Mouse (Mus musculus): ENCODE results near the gene Ap5z1. TPM values are rescaled to one million over a fixed set of nuclear protein-coding genes. Genes with fewer than 3 reads are reported as not detected.
A peak's percentile ranks its signal among the peaks of the same experiment; 100 is the strongest.

Gene Ap5z1
- polyA plus RNA-seq, 1 experiment from 2014 or later, result 30.6 TPM

GRCm38 (mm10) chr5:142462641-142462948 is 1.1 kb upstream of the Ap5z1 start:
- no peak for ATAC-seq
- POLR2A ChIA-PET, result interaction anchor here (1.2 to 1.8 kb wide), 2 partner anchors 11 to 60 kb away, joined by 3 to 6 read pairs; no protein-coding TSS in a partner anchor
- TF ChIP-seq CTCF (IDR thresholded peaks at IDR 0.05), result no peak
- in situ Hi-C loops (cut with MboI; ENCODE audit: low pct_unique_long_range_greater_than_20kb), result no loop called here
- H3K27me3 ChIP-seq, result no peaks in the 10 kb centered on the region
- CTCF ChIA-PET, result interaction anchor here (3.2 kb wide), 1 partner anchor 15 kb away, joined by 16 read pairs; no protein-coding TSS in a partner anchor
- no peak for DNase-seq (ENCODE audit: low read depth, low spot score)

- ChIA-PET CTCF (interaction anchor here (3.2 kb wide), 1 partner anchor 16 kb away, joined by 16 read pairs; no protein-coding TSS in a partner anchor), POLR2A (interaction anchor here (1.8 kb wide), 1 partner anchor 61 kb away, joined by 6 read pairs; no protein-coding TSS in a partner anchor)
- TF ChIP-seq CTCF (IDR thresholded peaks at IDR 0.05), result no peak
- in situ Hi-C loops (cut with MboI; ENCODE audit: low pct_unique_long_range_greater_than_20kb), result no loop called here
- ATAC-seq (no peak), DNase-seq (ENCODE audit: low read depth, low spot score) (no peak)
- H3K27me3 ChIP-seq, result no peaks in the 10 kb centered on the region
These were observed 733 bp upstream of the Ap5z1 start for GRCm38 (mm10) chr5:142463011-142463410.

GRCm38 (mm10) chr5:142468375-142468774 is 4.6 kb downstream of the Ap5z1 start:
- POLR2A ChIA-PET, result no interaction called here

DNA sequence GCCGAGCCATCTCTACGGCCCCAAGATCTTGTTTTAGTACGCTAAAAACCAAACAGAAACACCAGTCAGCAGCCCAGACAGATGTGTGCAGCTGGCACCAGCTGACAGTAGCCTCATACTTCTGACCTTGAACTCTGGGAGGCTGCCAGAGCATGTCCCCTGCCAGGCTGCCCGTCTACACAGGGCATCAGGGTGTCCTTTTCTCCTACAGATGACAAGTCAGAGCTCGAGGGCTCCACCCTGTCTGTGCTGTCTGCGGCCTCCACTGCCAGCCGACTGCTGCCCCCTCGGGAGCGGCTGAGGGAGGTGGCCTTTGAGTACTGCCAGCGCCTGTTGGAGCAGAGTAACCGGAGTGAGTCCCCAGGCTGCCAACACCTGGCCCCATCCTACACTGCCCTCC is 6.1 kb downstream of the Ap5z1 start:
- ATAC-seq (no peak), DNase-seq (ENCODE audit: low read depth, low spot score) (no peak)
- in situ Hi-C loops (cut with MboI; ENCODE audit: low pct_unique_long_range_greater_than_20kb), result no loop called here
- no peaks in the 10 kb centered on the region for H3K27me3 ChIP-seq
- no peak for TF ChIP-seq CTCF (IDR thresholded peaks at IDR 0.05)
- POLR2A ChIA-PET, result no interaction called here
- CTCF ChIA-PET, result interaction anchor here (2.0 kb wide), 1 partner anchor 9 kb away, joined by 8 read pairs; no protein-coding TSS in a partner anchor

More at GRCm38 (mm10) chr5:142468375-142468774, 4.6 kb downstream of the Ap5z1 start:
- CTCF ChIA-PET, result interaction anchor here (2.0 kb wide), 1 partner anchor 10 kb away, joined by 8 read pairs; no protein-coding TSS in a partner anchor
- TF ChIP-seq CTCF (IDR thresholded peaks at IDR 0.05), result no peak
- no peak for ATAC-seq
- DNase-seq (ENCODE audit: low read depth, low spot score), result no peak
- in situ Hi-C loops (cut with MboI; ENCODE audit: low pct_unique_long_range_greater_than_20kb), result no loop called here
- no peaks in the 10 kb centered on the region for H3K27me3 ChIP-seq

DNA sequence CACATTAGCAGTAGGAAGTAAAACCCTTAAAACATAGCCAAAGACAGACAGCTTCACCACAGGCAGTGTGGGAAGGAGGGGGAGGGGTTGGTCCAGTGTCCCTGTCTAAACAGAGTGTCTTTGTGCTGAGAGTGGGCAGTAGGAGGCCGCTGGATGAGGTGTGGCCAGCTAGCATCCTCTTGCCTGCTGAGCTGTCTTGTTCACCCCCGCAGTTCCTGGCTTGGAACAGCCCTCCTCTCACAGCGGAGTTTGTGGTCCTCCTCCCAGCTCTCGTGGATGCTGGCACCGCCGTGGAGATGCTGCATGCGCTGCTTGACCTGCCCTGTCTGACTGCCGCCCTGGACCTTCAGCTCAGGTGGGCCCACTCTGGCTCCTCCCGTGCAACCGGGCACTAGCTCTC is 10.0 kb downstream of the Ap5z1 start:
- TF ChIP-seq CTCF (IDR thresholded peaks at IDR 0.05), result no peak
- H3K27me3 ChIP-seq, result no peaks in the 10 kb centered on the region
- ATAC-seq (no peak), DNase-seq (ENCODE audit: low read depth, low spot score) (no peak)
- POLR2A ChIA-PET, result no interaction called here
- CTCF ChIA-PET, result interaction anchor here (1.4 kb wide), 1 partner anchor 9 kb away, joined by 3 read pairs; no protein-coding TSS in a partner anchor
- in situ Hi-C loops (cut with MboI; ENCODE audit: low pct_unique_long_range_greater_than_20kb), result no loop called here

GRCm38 (mm10) chr5:142475669-142476068 is 11.9 kb downstream of the Ap5z1 start:
- POLR2A ChIA-PET, result no interaction called here
- no peak for ATAC-seq
- no peak for TF ChIP-seq CTCF (IDR thresholded peaks at IDR 0.05)

DNA sequence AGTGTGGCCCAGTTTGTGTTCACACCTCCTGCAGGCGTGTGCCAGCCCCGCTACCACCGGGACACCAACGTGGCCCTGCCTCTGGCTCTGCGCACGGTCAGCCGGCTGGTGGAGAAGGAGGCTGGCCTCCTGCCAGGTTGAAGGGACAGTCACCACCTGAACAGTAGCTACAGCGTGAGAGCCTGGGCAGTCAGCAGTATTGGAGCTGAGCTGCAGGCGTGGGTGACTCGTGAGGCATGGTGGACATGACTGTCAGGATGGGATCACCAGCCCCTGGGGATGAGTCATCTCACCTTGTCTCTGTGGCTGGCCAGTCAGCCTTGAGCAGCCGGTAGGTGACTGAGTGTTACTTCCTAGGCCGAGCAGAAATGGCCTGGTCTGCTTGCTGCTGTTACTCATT is 13.6 kb downstream of the Ap5z1 start:
- H3K27me3 ChIP-seq, result no peaks in the 10 kb centered on the region
- ATAC-seq (peak; percentile 86), DNase-seq (ENCODE audit: low read depth, low spot score) (peak; percentile 58)
- ChIA-PET POLR2A (no interaction called here), CTCF (interaction anchor here (0.9 to 2.6 kb wide), 3 partner anchors 11 to 73 kb away, joined by 3 to 9 read pairs (median 3); partner anchors contain the start of gene Radil)
- TF ChIP-seq CTCF (IDR thresholded peaks at IDR 0.05), result no peak
- in situ Hi-C loops (cut with MboI; ENCODE audit: low pct_unique_long_range_greater_than_20kb), result no loop called here

More at GRCm38 (mm10) chr5:142475669-142476068, 11.9 kb downstream of the Ap5z1 start:
- no peak for DNase-seq (ENCODE audit: low read depth, low spot score)
- H3K27me3 ChIP-seq, result no peaks in the 10 kb centered on the region
- in situ Hi-C loops (cut with MboI; ENCODE audit: low pct_unique_long_range_greater_than_20kb), result no loop called here
- CTCF ChIA-PET, result no interaction called here

DNA sequence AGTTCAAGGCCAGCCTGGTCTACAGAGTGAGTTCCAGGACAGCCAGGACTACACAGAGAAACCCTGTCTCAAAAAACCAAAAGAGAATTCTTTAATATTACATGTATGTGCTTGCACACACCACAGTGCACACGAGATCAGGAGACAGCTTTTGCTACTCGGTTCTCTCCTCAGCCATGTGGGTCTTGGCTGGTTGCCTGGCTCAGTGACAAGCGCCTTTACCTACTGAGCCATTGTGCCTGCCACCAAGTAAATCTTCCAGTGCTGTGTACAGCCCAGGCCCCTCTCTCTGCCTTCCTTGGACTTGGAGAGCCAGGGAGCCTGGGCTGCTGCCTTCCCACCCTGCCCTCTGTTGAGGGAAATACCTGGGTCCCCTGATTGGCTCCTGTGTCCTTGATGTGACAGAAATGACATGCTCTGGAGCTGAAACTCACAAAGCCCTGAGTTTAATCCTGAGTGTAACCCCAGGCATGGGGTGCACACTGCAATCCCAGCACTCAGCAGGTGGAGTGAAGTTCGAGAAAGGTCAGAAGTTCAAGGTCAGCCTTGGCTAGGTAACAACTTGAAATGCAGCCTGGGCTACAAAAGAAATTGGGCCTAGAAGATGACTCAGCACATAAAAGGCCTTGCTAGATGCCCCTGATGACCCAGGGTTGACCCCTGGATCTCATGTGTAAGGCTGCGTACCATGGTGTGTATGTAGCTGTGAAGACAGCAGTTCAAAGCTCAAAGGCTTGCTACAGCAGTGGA is 14.3 kb downstream of the Ap5z1 start:
- H3K27me3 ChIP-seq, result no peaks in the 10 kb centered on the region
- DNase-seq (ENCODE audit: low read depth, low spot score), result no peak
- no peak for ATAC-seq
- CTCF ChIA-PET, result interaction anchor here (0.8 to 2.6 kb wide), 6 partner anchors 9 to 72 kb away, joined by 3 to 9 read pairs (median 4); partner anchors contain the start of gene Radil
- POLR2A ChIA-PET, result interaction anchor here (0.6 kb wide), 1 partner anchor 433 kb away, joined by 5 read pairs; no protein-coding TSS in a partner anchor
- in situ Hi-C loops (cut with MboI; ENCODE audit: low pct_unique_long_range_greater_than_20kb), result no loop called here
- TF ChIP-seq CTCF (IDR thresholded peaks at IDR 0.05), result no peak

- H3K27me3 ChIP-seq, result no peaks in the 10 kb centered on the region
- ChIA-PET POLR2A (interaction anchor here (0.6 kb wide), 1 partner anchor 432 kb away, joined by 5 read pairs; no protein-coding TSS in a partner anchor), CTCF (interaction anchor here (0.7 to 2.6 kb wide), 5 partner anchors 8 to 71 kb away, joined by 3 to 9 read pairs (median 5); partner anchors contain the start of gene Radil)
- DNase-seq (ENCODE audit: low read depth, low spot score) (peak; percentile 25), ATAC-seq (no peak)
- in situ Hi-C loops (cut with MboI; ENCODE audit: low pct_unique_long_range_greater_than_20kb), result no loop called here
- TF ChIP-seq CTCF (IDR thresholded peaks at IDR 0.05), result no peak
These were observed 15.2 kb downstream of the Ap5z1 start for GRCm38 (mm10) chr5:142478829-142479435.

- in situ Hi-C loops (cut with MboI; ENCODE audit: low pct_unique_long_range_greater_than_20kb), result loop anchor here (10.0 kb wide), 1 partner anchor 62 kb away; no protein-coding TSS in a partner anchor
- DNase-seq (ENCODE audit: low read depth, low spot score) (no peak), ATAC-seq (no peak)
- ChIA-PET POLR2A (interaction anchor here (0.6 kb wide), 1 partner anchor 513 kb away, joined by 3 read pairs; no protein-coding TSS in a partner anchor), CTCF (interaction anchor here (0.7 to 1.4 kb wide), 3 partner anchors 9 to 69 kb away, joined by 3 to 6 read pairs (median 3); partner anchors contain the start of gene Radil)
- TF ChIP-seq CTCF (IDR thresholded peaks at IDR 0.05), result no peak
- H3K27me3 ChIP-seq, result no peaks in the 10 kb centered on the region
These were observed 18.8 kb downstream of the Ap5z1 start for GRCm38 (mm10) chr5:142482512-142482911.

Measured in Patski (cell line).